Mouse (Mus musculus) liver, postnatal 0 days (tissue): ENCODE results near the gene Plekhn1. TPM values are rescaled to one million over a fixed set of nuclear protein-coding genes. Genes with fewer than 3 reads are reported as not detected.

Experiments
- ATAC-seq: fragments of 200-750 bp; cut with Nextera tagmentation; 2 replicates; pipeline ENCODE4 v1.8.0; 2017; ENCODE audit warnings: mild to moderate bottlenecking, moderate library complexity
- DNase-seq: peaks from one replicate; pipeline ENCODE4 v3.0.0-alpha.2; 2016
- H3K27ac ChIP-seq: fragments of 300-500 bp; sonication (generic); 2 replicates; pipeline ENCODE4 v1.5.1; 2014; ENCODE audit warnings: antibody characterized with exemption, moderate library complexity, mild to moderate bottlenecking, low read depth
- H3K27me3 ChIP-seq: fragments of 300-500 bp; sonication (generic); 2 replicates; pipeline ENCODE4 v1.6.1; 2014; ENCODE audit warnings: low read length, control low read depth, mixed read lengths; ENCODE audit not compliant: insufficient read depth
- H3K36me3 ChIP-seq: fragments of 300-500 bp; sonication (generic); replicated peaks from 2 replicates; pipeline ENCODE4 v1.6.1; 2014; ENCODE audit warnings: mild to moderate bottlenecking, control low read depth, low read length, moderate library complexity, mixed read lengths; ENCODE audit not compliant: insufficient read depth
- H3K4me1 ChIP-seq: fragments of 300-500 bp; sonication (generic); 2 replicates; pipeline ENCODE4 v1.6.1; 2014; ENCODE audit warnings: antibody characterized with exemption, mild to moderate bottlenecking, control low read depth; ENCODE audit not compliant: insufficient read depth
- H3K4me2 ChIP-seq: fragments of 300-500 bp; sonication (generic); 2 replicates; pipeline ENCODE4 v1.6.1; 2014; ENCODE audit warnings: low read depth, mild to moderate bottlenecking, low read length, moderate library complexity, mixed read lengths
- H3K4me3 ChIP-seq: fragments of 300-500 bp; sonication (generic); 2 replicates; pipeline ENCODE4 v1.5.1; 2014; ENCODE audit warnings: low read depth, low read length
- H3K9ac ChIP-seq: fragments of 300-500 bp; sonication (generic); replicated peaks from 2 replicates; pipeline ENCODE4 v1.6.1; 2014; ENCODE audit warnings: mild to moderate bottlenecking, moderate library complexity
- H3K9me3 ChIP-seq: fragments of 300-500 bp; sonication (generic); 2 replicates; pipeline ENCODE4 v1.6.1; 2016; ENCODE audit warnings: mild to moderate bottlenecking, control low read depth, low read length, mixed read lengths
- CTCF ChIP-seq: sonication (generic); IDR thresholded peaks from 2 replicates; pipeline ENCODE4 v1.5.1; 2016; ENCODE audit warnings: antibody characterized with exemption, low read depth
- EP300 ChIP-seq: IDR thresholded peaks from 2 replicates; pipeline ENCODE4 v1.6.1; 2016; ENCODE audit warnings: antibody characterized with exemption, low read depth, mild to moderate bottlenecking
- WGBS: fragments of 180-500 bp; shearing (Covaris S2); extraction: QIAGEN DNeasy Blood & Tissue Kit; methylation state at CpG from one replicate; pipeline ENCODE4 v1.1.7; 2014; ENCODE audit not compliant: insufficient replicate concordance; 5-methylcytosine and 5-hydroxymethylcytosine counted together
- polyA plus RNA-seq: library from polyadenylated mRNA; unstranded; fragments of >200 nt; fragmentation: Nextera tagmentation; extraction: Ambion mirVana; gene quantifications from 2 replicates; pipeline ENCODE4 v1.2.1, GENCODE M21; 2015

Plekhn1 gene
- polyA plus RNA-seq, result 2.0 and 2.3 TPM in 2 replicates

- peak within 1 kb of the TSS; percentile 80 for H3K9ac ChIP-seq
- peak within 1 kb of the TSS; percentile 99 for H3K4me2 ChIP-seq
- TF ChIP-seq EP300 (no peak), CTCF (no peak)
- H3K4me1 ChIP-seq, result peaks cover 12% of the 10 kb centered on the region
- WGBS, result under 1% methylated on average over 19 of the region's 48 CpGs
- H3K9me3 ChIP-seq, result no peaks in the 10 kb centered on the region
- H3K36me3 ChIP-seq, result peaks cover 31% of the 10 kb centered on the region
- peak; percentile 22 for ATAC-seq
- H3K27me3 ChIP-seq, result no peaks in the 10 kb centered on the region
- H3K27ac ChIP-seq, result peak within 1 kb of the TSS; percentile 95
- H3K4me3 ChIP-seq, result peak within 1 kb of the TSS; percentile 92
- peak; percentile 77 for DNase-seq
Measured at GRCm38 (mm10) chr4:156234701-156235213, at the start of gene Plekhn1. Gene Plekhn1 (minus strand): TSS chr4:156234857.

- H3K9me3 ChIP-seq, result no peaks in the 10 kb centered on the region
- peak within 1 kb of the TSS; percentile 60 for H3K9ac ChIP-seq
- TF ChIP-seq CTCF, result no peak
- TF ChIP-seq EP300, result no peak
- WGBS, result 7% methylated on average over 26 of the region's 26 CpGs
- H3K36me3 ChIP-seq, result peaks cover 13% of the 10 kb centered on the region
- H3K4me2 ChIP-seq, result peak within 1 kb of the TSS; percentile 70
- H3K4me1 ChIP-seq, result peaks cover 25% of the 10 kb centered on the region
- DNase-seq (peak; percentile 36), ATAC-seq (peak; percentile 35)
- peak within 1 kb of the TSS; percentile 62 for H3K27ac ChIP-seq
- peaks cover 17% of the 10 kb centered on the region for H3K27me3 ChIP-seq
- peak within 1 kb of the TSS; percentile 52 for H3K4me3 ChIP-seq
Measured at GRCm38 (mm10) chr4:156255078-156255839, 20.6 kb upstream of the Plekhn1 start, which contains the start of gene Samd11. Gene Samd11 (minus strand): TSS chr4:156255657.

- H3K9ac ChIP-seq, result peak overlapping the region; percentile 60
Measured at GRCm38 (mm10) chr4:156254361-156255077, 19.9 kb upstream of the Plekhn1 start.

GRCm38 (mm10) chr4:156253043-156253442 is 18.4 kb upstream of the Plekhn1 start:
- peak overlapping the region; percentile 23; the same call in 1 of the 2 replicates for H3K9ac ChIP-seq

More at GRCm38 (mm10) chr4:156254361-156255077, 19.9 kb upstream of the Plekhn1 start:
- peak; percentile 67 for DNase-seq
- Histone ChIP-seq H3K9me3 (no peaks in the 10 kb centered on the region), H3K4me2 (peak overlapping the region; percentile 70), H3K36me3 (peaks cover 15% of the 10 kb centered on the region), H3K27ac (peak overlapping the region; percentile 62), H3K27me3 (peaks cover 17% of the 10 kb centered on the region), H3K4me3 (peak overlapping the region; percentile 52), H3K4me1 (peaks cover 25% of the 10 kb centered on the region)
- TF ChIP-seq EP300 (no peak), CTCF (no peak)
- peak; percentile 71 for ATAC-seq
- WGBS, result 5% methylated on average over 25 of the region's 30 CpGs

GRCm38 (mm10) chr4:156252619-156253018 is 18.0 kb upstream of the Plekhn1 start:
- 26% methylated on average over 3 of the region's 3 CpGs for WGBS
- 0 out of 2 replicates have a peak, but pooled peaks have one; percentile 12 for ATAC-seq
- Histone ChIP-seq H3K27me3 (peaks cover 17% of the 10 kb centered on the region), H3K36me3 (peaks cover 34% of the 10 kb centered on the region), H3K4me3 (peak overlapping the region; percentile 4), H3K9me3 (no peaks in the 10 kb centered on the region), H3K4me1 (peaks cover 25% of the 10 kb centered on the region), H3K4me2 (peak overlapping the region; percentile 58), H3K27ac (peak overlapping the region; percentile 60), H3K9ac (peak overlapping the region; percentile 23)
- DNase-seq, result no peak
- TF ChIP-seq EP300 (no peak), CTCF (no peak)

More at GRCm38 (mm10) chr4:156253043-156253442, 18.4 kb upstream of the Plekhn1 start:
- Histone ChIP-seq H3K27ac (peak overlapping the region; percentile 60), H3K36me3 (peaks cover 30% of the 10 kb centered on the region), H3K27me3 (peaks cover 17% of the 10 kb centered on the region), H3K4me1 (peaks cover 25% of the 10 kb centered on the region), H3K4me2 (peak overlapping the region; percentile 58), H3K9me3 (no peaks in the 10 kb centered on the region), H3K4me3 (peak overlapping the region; percentile 4)
- TF ChIP-seq EP300, result peak; percentile 99
- TF ChIP-seq CTCF, result no peak
- DNase-seq (peak; percentile 62), ATAC-seq (peak; percentile 81)
- WGBS, result 32% methylated on average over 7 of the region's 7 CpGs

GRCm38 (mm10) chr4:156252140-156252539 is 17.5 kb upstream of the Plekhn1 start:
- TF ChIP-seq CTCF (no peak), EP300 (no peak)
- no peak for DNase-seq
- peak overlapping the region; percentile 23; the same call in 1 of the 2 replicates for H3K9ac ChIP-seq
- peak overlapping the region; percentile 60 for H3K27ac ChIP-seq
- no peaks in the 10 kb centered on the region for H3K9me3 ChIP-seq
- WGBS, result 33% methylated on average over 7 of the region's 7 CpGs
- H3K4me3 ChIP-seq, result peak overlapping the region; percentile 4
- peak; percentile 22; the same call in 1 of the 2 replicates for ATAC-seq
- peaks cover 25% of the 10 kb centered on the region for H3K4me1 ChIP-seq
- H3K4me2 ChIP-seq, result peak overlapping the region; percentile 58
- H3K36me3 ChIP-seq, result peaks cover 39% of the 10 kb centered on the region
- H3K27me3 ChIP-seq, result peaks cover 17% of the 10 kb centered on the region
